Mouse (Mus musculus): ENCODE measurements at regions not wholly inside any gene's neighbourhood (a gene's known extent, or its start where the extent isn't known, plus 50 kb on each side); places are given as distances from the start of the nearest gene placed in this dataset.

- TF ChIP-seq CTCF (conservative IDR thresholded peaks at IDR 0.05; ENCODE audit: insufficient read depth, insufficient read length, low read depth, low read length) (no peak), POLR2A (IDR thresholded peaks at IDR 0.05; ENCODE audit: low read depth, low read length) (no peak)
These were observed 685.9 kb upstream of the Negr1 start for GRCm38 (mm10) chr3:155875696-155876095.
